Mouse (Mus musculus) left cerebral cortex, adult 2 months (tissue): ENCODE data around the gene Olfr790. TPM values are rescaled to one million over a fixed set of nuclear protein-coding genes. Genes with fewer than 3 reads are reported as not detected.

Experiments
- DNase-seq, 2 experiments: peaks; one replicate each; pipeline ENCODE4 v3.0.0; 2021 to 2022; ENCODE audit warnings: low spot score in 2 of 2, mixed read lengths in 1 of 2; ENCODE audit errors: extremely low spot score in 1 of 2
- H3K27ac ChIP-seq: fragments of 200-600 bp; 2 replicates; pipeline ENCODE4 v1.8.1; 2022
- H3K4me3 ChIP-seq: fragments of 200-600 bp; 2 replicates; pipeline ENCODE4 v1.8.1; 2022
- CTCF ChIP-seq: fragments of 200-600 bp; IDR thresholded peaks from 2 replicates; pipeline ENCODE4 v1.8.1; 2022; ENCODE audit warnings: antibody characterized with exemption, mild to moderate bottlenecking, moderate library complexity
- intact Hi-C: fragments of 180-260 bp; cut with DNase I; formaldehyde crosslinking; loops from one replicate; pipeline ENCODE4 v1.15.1; 2025
- long read RNA-seq, 2 experiments: library from polyadenylated mRNA; stranded (forward); transcript quantifications; one replicate each; pipeline ENCODE4 v2.0.0; 2021; ENCODE audit warnings: borderline mapping rate in 2 of 2
- total RNA-seq, 2 experiments: library from RNA; stranded (reverse); gene quantifications; 2 replicates each; pipeline ENCODE4 v1.2.3; 2021

Gene Olfr790
- total RNA-seq, result not detected
- long read RNA-seq, experiment 1, result 0 reads
- long read RNA-seq, experiment 2, result 0 reads

DNA sequence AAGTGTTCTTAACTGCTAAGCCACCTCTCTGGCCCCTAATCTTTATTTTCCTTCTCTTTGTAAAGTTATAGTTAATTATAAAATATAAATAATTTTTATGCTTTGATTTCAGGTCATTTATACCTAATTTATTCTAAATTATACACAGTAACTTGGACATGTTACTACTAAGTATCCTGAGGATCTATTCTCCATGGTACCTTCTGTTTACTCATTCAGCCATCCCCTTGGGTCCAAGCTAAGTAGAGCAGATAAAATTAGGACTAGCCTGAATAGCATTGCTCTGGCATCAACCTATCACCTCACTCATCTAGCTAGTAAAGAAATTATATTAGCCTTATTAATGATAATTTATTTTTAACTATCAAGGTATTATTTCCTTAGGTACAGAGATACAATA is at the start of gene Olfr790:
TSS of gene Olfr790 (plus strand) at position 301 of the 400 bp plus-strand sequence.
- H3K4me3 ChIP-seq, result no peak within 1 kb of the TSS
- TF ChIP-seq CTCF, result no peak
- no peak for DNase-seq
- intact Hi-C loops, result no loop called here
- no peak within 1 kb of the TSS for H3K27ac ChIP-seq

DNA sequence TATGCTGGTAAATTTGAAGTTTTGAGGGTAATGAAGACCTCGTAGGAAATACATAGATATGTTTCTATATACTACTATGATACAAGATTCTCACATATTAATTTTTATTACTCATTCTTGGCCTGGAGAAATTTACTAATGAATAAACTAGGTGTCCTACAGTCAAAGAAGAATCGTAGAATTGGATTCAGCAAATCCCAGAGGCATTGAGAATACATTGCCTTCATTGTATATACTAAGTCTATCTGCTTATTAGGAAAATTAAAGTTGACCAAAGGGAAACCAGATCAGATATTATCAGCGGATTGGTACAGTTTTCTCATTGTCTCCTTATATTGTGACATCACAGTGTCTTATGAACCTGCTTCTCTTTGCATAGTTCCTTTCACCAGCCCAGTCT is 36.7 kb upstream of the Olfr790 start, which contains the start of gene Olfr787:
TSS of gene Olfr787 (plus strand) at position 301 of the 400 bp plus-strand sequence.
- TF ChIP-seq CTCF, result no peak
- H3K27ac ChIP-seq, result no peak within 1 kb of the TSS
- no peak within 1 kb of the TSS for H3K4me3 ChIP-seq
- intact Hi-C loops, result no loop called here
- DNase-seq, result no peak

DNA sequence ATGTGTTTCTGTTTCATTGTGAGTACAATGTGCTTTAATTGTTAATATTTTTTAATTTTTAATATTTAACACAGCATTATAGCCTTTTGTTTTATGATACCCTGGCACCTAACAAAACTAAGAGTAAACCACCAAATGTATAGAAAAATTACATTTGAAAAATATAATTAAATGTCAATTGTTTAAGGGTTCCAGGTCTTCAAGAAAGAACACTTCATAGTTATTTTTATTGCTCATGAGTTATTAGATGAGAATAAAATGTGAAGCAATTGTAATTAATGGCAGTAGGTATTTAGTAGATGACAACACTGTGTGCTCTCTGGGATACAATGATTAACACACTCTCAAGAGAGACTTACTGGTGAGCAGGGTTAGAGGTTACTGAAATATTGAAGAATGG is 27.6 kb upstream of the Olfr790 start, which contains the start of gene Olfr788:
TSS of gene Olfr788 (plus strand) at position 301 of the 400 bp plus-strand sequence.
- intact Hi-C loops, result no loop called here
- Histone ChIP-seq H3K4me3 (no peak within 1 kb of the TSS), H3K27ac (no peak within 1 kb of the TSS)
- DNase-seq, result no peak
- no peak for TF ChIP-seq CTCF

DNA sequence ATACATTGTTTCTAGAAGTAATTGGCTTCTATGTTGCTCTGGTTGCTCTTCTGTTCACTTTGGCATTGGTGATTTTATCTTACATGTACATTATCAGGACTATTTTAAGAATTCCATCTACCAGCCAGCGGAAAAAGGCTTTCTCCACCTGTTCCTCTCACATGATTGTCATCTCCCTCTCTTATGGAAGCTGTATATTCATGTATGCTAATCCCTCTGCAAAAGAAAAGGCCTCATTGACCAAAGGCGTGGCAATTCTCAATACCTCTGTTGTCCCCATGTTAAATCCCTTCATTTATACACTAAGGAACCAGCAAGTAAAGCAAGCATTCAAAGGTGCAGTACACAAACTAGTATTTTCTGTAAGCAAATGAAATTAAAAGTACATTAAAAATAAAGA is 25.0 kb upstream of the Olfr790 start:
- Histone ChIP-seq H3K27ac (no peak overlapping the region), H3K4me3 (no peak overlapping the region)
- TF ChIP-seq CTCF, result no peak
- intact Hi-C loops, result no loop called here
- no peak for DNase-seq

DNA sequence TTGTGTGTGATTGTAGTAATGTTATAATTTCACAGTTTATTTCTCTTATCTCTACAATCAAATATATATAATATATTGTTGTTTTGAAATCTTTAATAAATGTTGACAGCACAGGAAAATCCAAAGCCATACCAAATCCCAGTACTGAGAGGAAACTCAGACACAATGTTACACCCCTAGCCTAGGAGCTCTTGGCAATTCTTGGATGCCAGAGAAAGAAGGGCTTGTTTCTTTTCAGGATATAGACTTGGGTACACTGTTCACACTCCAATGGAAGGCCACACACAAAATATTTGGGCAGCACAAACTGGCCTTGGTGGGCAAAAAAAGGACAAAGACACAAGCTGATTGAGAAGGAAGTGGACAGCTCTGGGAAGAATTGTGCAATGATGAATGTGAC is 24.6 kb upstream of the Olfr790 start:
- DNase-seq, result no peak
- Histone ChIP-seq H3K27ac (no peak overlapping the region), H3K4me3 (no peak overlapping the region)
- intact Hi-C loops, result no loop called here
- no peak for TF ChIP-seq CTCF

DNA sequence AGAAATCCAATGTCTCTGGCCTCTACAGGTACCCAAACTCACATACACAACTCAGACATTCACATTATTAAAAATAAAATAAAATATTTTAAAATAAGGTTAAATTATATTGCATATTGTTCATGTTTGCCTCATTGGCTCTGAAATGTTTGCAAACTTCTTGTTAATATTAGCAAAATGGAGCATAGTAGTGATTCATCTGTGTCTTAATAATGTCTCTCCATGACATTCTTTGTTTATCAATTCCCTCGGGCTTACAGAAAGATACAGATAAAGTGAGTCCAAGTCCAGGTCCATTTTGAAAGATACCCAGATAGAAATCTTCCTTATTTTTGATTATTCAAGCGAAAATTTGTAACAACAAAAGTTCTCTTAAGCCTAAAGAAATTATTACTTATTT is 13.8 kb upstream of the Olfr790 start, which contains the start of gene Olfr789:
TSS of gene Olfr789 (plus strand) at position 301 of the 400 bp plus-strand sequence.
- no peak for DNase-seq
- no peak within 1 kb of the TSS for H3K27ac ChIP-seq
- intact Hi-C loops, result no loop called here
- TF ChIP-seq CTCF, result no peak
- no peak within 1 kb of the TSS for H3K4me3 ChIP-seq

DNA sequence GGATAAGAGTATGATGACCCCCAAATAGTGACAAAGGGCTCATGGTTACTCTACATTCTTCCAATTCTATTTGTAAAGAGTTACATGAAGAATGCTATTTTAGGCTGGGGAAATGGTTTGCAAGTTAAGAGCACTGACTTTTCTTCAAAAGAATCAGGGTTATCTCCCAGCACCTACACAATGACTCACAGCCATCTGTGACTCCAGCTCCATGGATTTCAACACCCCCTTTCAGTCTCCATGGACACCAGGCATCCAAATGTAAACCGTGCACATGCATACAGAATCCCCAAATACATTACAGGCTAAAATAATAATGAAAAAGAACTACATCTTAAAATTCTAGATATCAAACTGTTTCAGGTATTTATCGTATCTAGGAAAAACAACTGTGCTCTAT is 8.2 kb upstream of the Olfr790 start:
- peak; percentile 13 to 17 for DNase-seq
- no peak for TF ChIP-seq CTCF
- Histone ChIP-seq H3K4me3 (no peak overlapping the region), H3K27ac (no peak overlapping the region)
- intact Hi-C loops, result no loop called here

DNA sequence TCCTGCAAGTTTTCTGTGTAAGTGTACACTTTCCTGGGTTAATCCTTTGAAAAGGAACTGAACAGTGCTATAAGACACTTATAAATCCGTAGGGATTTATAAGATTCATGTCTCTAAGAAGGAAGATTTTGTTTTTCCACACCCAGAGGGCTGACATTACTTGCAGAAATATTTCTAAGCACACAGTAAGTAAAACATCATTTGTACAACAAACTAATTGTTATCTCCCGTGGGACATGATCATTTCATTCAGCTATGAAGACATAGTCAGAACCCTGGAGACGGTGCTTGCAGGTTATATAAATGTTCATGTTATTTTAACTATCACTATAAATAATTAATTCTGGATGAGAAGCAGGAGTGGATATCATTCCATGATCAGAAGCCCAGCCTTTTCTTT is 23.2 kb downstream of the Olfr790 start, which contains the start of gene Olfr791:
TSS of gene Olfr791 (plus strand) at position 301 of the 400 bp plus-strand sequence.
- intact Hi-C loops, result no loop called here
- Histone ChIP-seq H3K27ac (no peak within 1 kb of the TSS), H3K4me3 (no peak within 1 kb of the TSS)
- no peak for DNase-seq
- TF ChIP-seq CTCF, result no peak

DNA sequence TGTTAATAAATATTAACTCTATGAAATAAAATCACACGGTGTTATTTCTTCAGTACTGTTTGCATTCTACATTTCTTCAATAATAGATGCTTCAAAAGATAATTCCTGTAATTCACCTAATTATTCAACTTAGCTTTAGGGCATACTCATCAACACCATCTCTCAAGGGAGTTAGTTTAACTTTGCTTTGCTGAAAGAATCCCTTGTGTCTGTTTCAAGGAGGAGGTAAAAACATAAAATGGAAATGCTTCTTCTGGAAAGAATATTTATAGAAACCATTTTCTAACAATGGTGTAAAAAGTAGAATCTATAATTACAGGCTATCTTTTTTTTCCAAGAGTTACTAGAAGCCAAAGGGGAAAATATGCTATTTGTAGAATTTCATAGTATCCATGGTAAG is 40.6 kb downstream of the Olfr790 start, which contains the start of gene Olfr792:
TSS of gene Olfr792 (plus strand) at position 301 of the 400 bp plus-strand sequence.
- TF ChIP-seq CTCF, result no peak
- H3K4me3 ChIP-seq, result no peak within 1 kb of the TSS
- intact Hi-C loops, result no loop called here
- DNase-seq, result no peak
- no peak within 1 kb of the TSS for H3K27ac ChIP-seq

DNA sequence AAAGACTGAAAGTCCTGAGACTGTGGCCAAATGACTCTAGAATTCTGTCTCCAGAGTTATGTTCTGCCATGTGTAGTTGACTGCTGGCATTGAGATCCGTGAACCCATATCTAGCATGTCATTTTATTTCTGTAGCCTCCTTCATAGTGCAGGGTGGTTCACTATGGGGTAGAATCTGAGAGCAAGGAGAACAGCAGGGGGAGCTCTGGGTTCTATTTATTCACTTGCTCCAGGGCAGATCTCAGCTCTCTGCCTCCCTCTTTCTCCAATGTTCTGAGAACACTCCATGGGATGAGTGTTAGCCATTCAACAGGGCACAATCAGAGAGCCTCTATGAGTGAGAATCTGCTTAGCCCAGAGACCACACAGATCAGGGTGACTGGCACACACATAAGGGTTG is 51.1 kb downstream of the Olfr790 start:
- intact Hi-C loops, result loop anchor here (5.0 kb wide), 1 partner anchor 543 kb away; no protein-coding TSS in a partner anchor
- Histone ChIP-seq H3K4me3 (no peak overlapping the region), H3K27ac (no peak overlapping the region)
- peak in 1 of 2 experiments; percentile 10 for DNase-seq
- TF ChIP-seq CTCF, result peak; percentile 33

Other genes with a start within 250 kb of the Olfr790 start
- gene Olfr776, start 239.4 kb upstream of the Olfr790 start, total RNA-seq, result not detected
- not detected for gene Olfr777, start 227.0 kb upstream of the Olfr790 start, total RNA-seq
- gene Olfr780, start 180.4 kb upstream of the Olfr790 start, total RNA-seq, result not detected
- not detected for gene Olfr781, start 169.6 kb upstream of the Olfr790 start, total RNA-seq
- not detected for gene Olfr782, start 149.6 kb upstream of the Olfr790 start, total RNA-seq
- gene Olfr784, start 114.4 kb upstream of the Olfr790 start, total RNA-seq, result under 1 TPM in 1 of 2 experiments, not detected in 1; 0.21 TPM
- gene Olfr785, start 93.1 kb upstream of the Olfr790 start, total RNA-seq, result not detected
- not detected for gene Olfr786, start 71.2 kb upstream of the Olfr790 start, total RNA-seq
- not detected for gene Olfr787, start 36.6 kb upstream of the Olfr790 start, total RNA-seq
- not detected for gene Olfr788, start 27.5 kb upstream of the Olfr790 start, total RNA-seq
- not detected for gene Olfr789, start 13.7 kb upstream of the Olfr790 start, total RNA-seq
- not detected for gene Olfr791, start 23.3 kb downstream of the Olfr790 start, total RNA-seq
- not detected for gene Olfr792, start 40.7 kb downstream of the Olfr790 start, total RNA-seq
- gene Olfr794, start 69.2 kb downstream of the Olfr790 start, total RNA-seq, result not detected
- not detected for gene Olfr796, start 114.1 kb downstream of the Olfr790 start, total RNA-seq
- gene Olfr798, start 129.4 kb downstream of the Olfr790 start, total RNA-seq, result not detected
- not detected for gene Olfr799, start 139.0 kb downstream of the Olfr790 start, total RNA-seq
- gene Olfr800, start 159.2 kb downstream of the Olfr790 start, total RNA-seq, result not detected
- not detected for gene Olfr801, start 175.4 kb downstream of the Olfr790 start, total RNA-seq
- gene Olfr802, start 189.7 kb downstream of the Olfr790 start, total RNA-seq, result under 1 TPM in 1 of 2 experiments, not detected in 1; 0.11 TPM
- not detected for gene Olfr803, start 195.8 kb downstream of the Olfr790 start, total RNA-seq
- not detected for gene Olfr804, start 204.7 kb downstream of the Olfr790 start, total RNA-seq
- not detected for gene Olfr805, start 230.9 kb downstream of the Olfr790 start, total RNA-seq
- not detected for gene Olfr806, start 243.4 kb downstream of the Olfr790 start, total RNA-seq